Comparison of ENCODE assay signal across 19 mouse cellular contexts in the genomic region with DNA sequence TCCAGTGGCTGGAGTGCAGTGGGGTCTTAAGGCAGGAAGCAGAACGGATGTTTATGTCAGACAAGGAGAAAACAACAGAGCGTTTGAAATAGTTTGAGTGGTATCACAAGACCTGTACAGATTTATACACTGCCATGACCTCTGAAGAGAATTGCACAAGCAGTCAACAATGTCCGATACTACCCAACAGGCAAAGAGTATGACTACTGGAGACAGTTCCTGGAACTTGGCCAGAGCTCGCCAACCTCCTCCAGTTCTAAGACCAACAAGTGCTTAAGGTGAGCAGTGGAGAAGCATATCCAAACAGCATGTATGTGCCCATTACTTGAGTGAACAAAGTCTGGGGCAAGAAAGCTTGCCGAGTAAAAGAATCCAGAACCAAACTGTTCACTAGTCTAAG.
DNase-seq lines count a peak whose midpoint lies in the region; ATAC-seq lines count a peak whose summit lies in the region.
"Had no signal": no experiment of that assay in that cellular context is flagged by ENCODE, and none has a peak within 500 bp of the region (broad histone marks: within the 10 kb centered on the region; RNA-seq: fewer than 3 reads in every experiment).

No protein-coding gene starts in this region.

- peak; percentile 31; the same call in 1 of the 2 replicates for ATAC-seq in lung, embryonic 16.5 days (ENCODE audit: low read depth)
- ATAC-seq in erythroid progenitor cell, adult 5-6 weeks (replicated peaks; ENCODE audit: low FRiP score, poor library complexity, severe bottlenecking): no peak
- ATAC-seq: forebrain, embryonic 13.5 days; forebrain, postnatal 0 days had no signal

- no peak overlapping the region for H3K4me3 ChIP-seq in lung, embryonic 16.5 days (ENCODE audit: low read length)
- no peak overlapping the region for H3K4me3 ChIP-seq in forebrain, embryonic 10.5 days
- H3K4me3 ChIP-seq: embryonic facial prominence, embryonic 15.5 days; erythroblast, embryonic 14.5 days; forebrain, embryonic 13.5 days; heart, embryonic 12.5 days; hindbrain, embryonic 10.5 days; hindbrain, embryonic 15.5 days had no signal

- 58% methylated on average over 5 of the region's 5 CpGs for WGBS in lung, embryonic 16.5 days
- WGBS in forebrain, embryonic 10.5 days: 93% methylated on average over 5 of the region's 5 CpGs

- no peak overlapping the region for H3K27ac ChIP-seq in lung, embryonic 16.5 days (ENCODE audit: low read length)
- no peak overlapping the region for H3K27ac ChIP-seq in forebrain, embryonic 10.5 days
- H3K27ac ChIP-seq: embryonic facial prominence, embryonic 15.5 days; forebrain, embryonic 13.5 days; hindbrain, embryonic 10.5 days; hindbrain, embryonic 15.5 days had no signal

- no peaks in the 10 kb centered on the region for H3K27me3 ChIP-seq in lung, embryonic 16.5 days (ENCODE audit: control insufficient read depth, insufficient read depth, low read depth, low read length)
- no peaks in the 10 kb centered on the region for H3K27me3 ChIP-seq in forebrain, embryonic 10.5 days (ENCODE audit: poor library complexity, severe bottlenecking)
- H3K27me3 ChIP-seq: embryonic facial prominence, embryonic 15.5 days; forebrain, embryonic 13.5 days; heart, embryonic 12.5 days; hindbrain, embryonic 15.5 days had no signal

- H3K9me3 ChIP-seq in lung, embryonic 16.5 days (ENCODE audit: control insufficient read depth, low read length): no peaks in the 10 kb centered on the region
- H3K9me3 ChIP-seq in forebrain, embryonic 10.5 days: no peaks in the 10 kb centered on the region
- H3K9me3 ChIP-seq: embryonic facial prominence, embryonic 15.5 days; forebrain, embryonic 13.5 days; heart, embryonic 12.5 days; hindbrain, embryonic 10.5 days; hindbrain, embryonic 15.5 days had no signal

- DNase-seq in NIH3T3 (ENCODE audit: low read depth): peak; percentile 6
- peak; percentile 36 for DNase-seq in adipocyte (ENCODE audit: low spot score)
- peak; percentile 83 for DNase-seq in lung, postnatal 25 days (ENCODE audit: low spot score)
- DNase-seq in urinary bladder, postnatal 14 days (ENCODE audit: low spot score): no peak
- no peak for DNase-seq in forebrain, embryonic 10.5 days (ENCODE audit: extremely low spot score, low spot score)
- DNase-seq: cerebellum, adult 11 months; cerebellum, adult 8-10 months; cerebellum, postnatal 14 days; embryo, embryonic 11 days; forebrain, postnatal 0 days; gastrocnemius, postnatal 14 days had no signal

- H3K4me1 ChIP-seq in lung, embryonic 16.5 days (replicated peaks; ENCODE audit: control insufficient read depth, insufficient read depth, low read length): peaks cover 17% of the 10 kb centered on the region
- H3K4me1 ChIP-seq in forebrain, embryonic 10.5 days: no peaks in the 10 kb centered on the region
- H3K4me1 ChIP-seq: embryonic facial prominence, embryonic 15.5 days; forebrain, embryonic 13.5 days; heart, embryonic 12.5 days; hindbrain, embryonic 10.5 days; hindbrain, embryonic 15.5 days had no signal

- no peaks in the 10 kb centered on the region for H3K36me3 ChIP-seq in lung, embryonic 16.5 days (ENCODE audit: control insufficient read depth, insufficient read depth, low read length)
- H3K36me3 ChIP-seq in forebrain, embryonic 10.5 days (replicated peaks): no peaks in the 10 kb centered on the region; the same call in 1 of the 2 replicates

- H3K9ac ChIP-seq in lung, embryonic 16.5 days (ENCODE audit: low read length): no peak overlapping the region
- H3K9ac ChIP-seq: embryonic facial prominence, embryonic 15.5 days; forebrain, embryonic 13.5 days; forebrain, postnatal 0 days; heart, embryonic 12.5 days; hindbrain, embryonic 15.5 days had no signal

- H3K4me2 ChIP-seq in lung, embryonic 16.5 days (ENCODE audit: low read depth, low read length): no peak overlapping the region
- H3K4me2 ChIP-seq: embryonic facial prominence, embryonic 15.5 days; forebrain, embryonic 13.5 days; heart, embryonic 12.5 days; hindbrain, embryonic 15.5 days had no signal

Comparison
In these comparisons a context has a peak if more than half of its experiments do, and no peak if none do; other contexts are left out.
1. DNase-seq: peak in NIH3T3 (single experiment), adipocyte (single experiment) and lung, postnatal 25 days (single experiment); none in urinary bladder, postnatal 14 days (single experiment) and forebrain, embryonic 10.5 days (single experiment).